Comparison of ENCODE assay signal across 19 mouse cellular contexts in the genomic region with DNA sequence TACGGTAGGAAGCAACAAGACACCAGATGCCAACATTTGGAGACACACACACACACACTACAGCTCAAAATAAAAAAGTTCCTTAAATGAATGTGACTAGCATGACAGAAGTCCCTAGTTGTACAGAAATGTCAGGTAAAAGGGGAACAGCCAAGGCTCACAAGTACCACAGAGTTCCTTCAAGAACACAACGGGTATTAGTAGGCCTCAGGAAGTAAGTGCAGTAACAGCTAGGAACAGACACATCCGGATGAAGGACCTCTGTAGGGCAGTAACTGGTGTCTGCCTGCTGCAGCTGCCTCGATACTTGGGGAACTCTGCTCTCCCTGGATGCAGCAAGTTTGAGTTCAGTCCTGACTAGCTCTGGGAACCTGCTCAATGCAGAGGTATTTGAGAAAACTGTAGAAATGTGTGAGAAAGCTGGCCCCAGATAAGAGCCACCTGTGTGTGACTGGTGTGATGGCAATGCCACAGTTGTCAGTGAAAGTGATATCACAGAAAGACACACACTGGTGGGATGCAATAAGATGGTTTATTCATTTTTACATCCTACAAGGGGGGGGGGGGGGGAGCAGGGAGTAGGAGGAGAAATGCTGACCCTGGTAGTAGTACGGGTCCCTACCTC. TPM values are rescaled to one million over a fixed set of nuclear protein-coding genes. Genes with fewer than 3 reads are reported as not detected.
"Had no signal": no experiment of that assay in that cellular context is flagged by ENCODE, and none has a peak within 500 bp of the region (broad histone marks: within the 10 kb centered on the region; RNA-seq: fewer than 3 reads in every experiment).

No protein-coding gene starts in this region.

- ATAC-seq: intestine, embryonic 16.5 days had no signal

- H3K27ac ChIP-seq: limb, embryonic 10.5 days; limb, embryonic 13.5 days; lung, embryonic 15.5 days had no signal

- H3K4me1 ChIP-seq: limb, embryonic 10.5 days; limb, embryonic 13.5 days; lung, embryonic 15.5 days had no signal

- H3K27me3 ChIP-seq: limb, embryonic 13.5 days; lung, embryonic 15.5 days had no signal

- H3K4me3 ChIP-seq: limb, embryonic 10.5 days; limb, embryonic 13.5 days; lung, embryonic 15.5 days had no signal

- H3K4me2 ChIP-seq: limb, embryonic 13.5 days; lung, embryonic 15.5 days; midbrain, embryonic 11.5 days had no signal

- H3K9me3 ChIP-seq: limb, embryonic 10.5 days; limb, embryonic 13.5 days; lung, embryonic 15.5 days had no signal

- DNase-seq: kidney, adult 18-20 months; kidney, adult 9 months; kidney, postnatal 14 days; kidney, postnatal 4 days; lung, adult 18-20 months; lung, postnatal 10 days; lung, postnatal 36 days; midbrain, embryonic 14.5 days; right cerebral cortex, adult 18-20 months; right cerebral cortex, postnatal 14 days; spleen, adult 18-20 months; thymus, adult 18-20 months; thymus, postnatal 36 days had no signal

- H3K9ac ChIP-seq: limb, embryonic 13.5 days; lung, embryonic 15.5 days had no signal

RNA-seq across cellular contexts. Expression of gene Cacna1b, which starts 34.0 kb away (rescaled TPM):
- total RNA-seq: liver, adult 2 months had no signal
- polyA plus RNA-seq: liver, adult 2 months had no signal
